Mouse (Mus musculus) hindbrain, embryonic 11.5 days (tissue): Measurements from ENCODE around the gene Jsrp1. TPM values are rescaled to one million over a fixed set of nuclear protein-coding genes. Genes with fewer than 3 reads are reported as not detected.

Experiments
- ATAC-seq: fragments of 200-750 bp; cut with Nextera tagmentation; 2 replicates; pipeline ENCODE4 v1.8.0; 2017; ENCODE audit warnings: mild to moderate bottlenecking, moderate TSS enrichment, moderate library complexity; ENCODE audit not compliant: low FRiP score
- DNase-seq: peaks from one replicate; pipeline ENCODE4 v3.0.0-alpha.2; 2015; ENCODE audit warnings: low spot score
- H3K27ac ChIP-seq: fragments of 300-500 bp; sonication (generic); 2 replicates; pipeline ENCODE4 v1.5.1; 2014; ENCODE audit warnings: mild to moderate bottlenecking, low read depth, low read length
- H3K27me3 ChIP-seq: fragments of 300-500 bp; sonication (generic); 2 replicates; pipeline ENCODE4 v1.6.1; 2014; ENCODE audit warnings: mild to moderate bottlenecking, low read length, moderate library complexity, mixed read lengths; ENCODE audit not compliant: control insufficient read depth, insufficient read depth
- H3K36me3 ChIP-seq: fragments of 300-500 bp; sonication (generic); 2 replicates; pipeline ENCODE4 v1.6.1; 2014; ENCODE audit warnings: mild to moderate bottlenecking, low read length, moderate library complexity, mixed read lengths; ENCODE audit not compliant: control insufficient read depth, insufficient read depth
- H3K4me1 ChIP-seq: fragments of 300-500 bp; sonication (generic); replicated peaks from 2 replicates; pipeline ENCODE4 v1.6.1; 2014; ENCODE audit warnings: low read length, mixed read lengths; ENCODE audit not compliant: control insufficient read depth, insufficient read depth
- H3K4me2 ChIP-seq: fragments of 300-500 bp; sonication (generic); replicated peaks from 2 replicates; pipeline ENCODE4 v1.6.1; 2014; ENCODE audit warnings: mild to moderate bottlenecking, low read depth, low read length
- H3K4me3 ChIP-seq: fragments of 300-500 bp; sonication (generic); 2 replicates; pipeline ENCODE4 v1.5.1; 2014; ENCODE audit warnings: low read depth, low read length
- H3K9ac ChIP-seq: fragments of 300-500 bp; sonication (generic); 2 replicates; pipeline ENCODE4 v1.6.1; 2014; ENCODE audit warnings: low read depth, low read length
- H3K9me3 ChIP-seq: fragments of 300-500 bp; sonication (generic); 2 replicates; pipeline ENCODE4 v1.6.1; 2016; ENCODE audit warnings: low read length; ENCODE audit not compliant: control insufficient read depth
- whole genome bisulfite sequencing: fragments of 180-500 bp; shearing (Covaris S2); extraction: QIAGEN DNeasy Blood & Tissue Kit; methylation state at CpG from one replicate; pipeline ENCODE4 v1.1.7; 2014; 5-methylcytosine and 5-hydroxymethylcytosine counted together
- polyA plus RNA-seq: library from polyadenylated mRNA; unstranded; fragments of >200 nt; fragmentation: Nextera tagmentation; extraction: Ambion mirVana; gene quantifications from 2 replicates; pipeline ENCODE4 v1.2.1, GENCODE M21; 2014

Gene Jsrp1
- 0.36 and 0.61 TPM in 2 replicates for polyA plus RNA-seq

GRCm38 (mm10) chr10:80813366-80813765 lies at the start of gene Jsrp1:
Gene Jsrp1, minus strand, starts transcription at chr10:80813498.
- H3K27me3 ChIP-seq, result peaks cover 16% of the 10 kb centered on the region
- no peak within 1 kb of the TSS for H3K27ac ChIP-seq
- no peaks in the 10 kb centered on the region for H3K9me3 ChIP-seq
- WGBS, result 53% methylated on average over 4 of the region's 4 CpGs
- H3K9ac ChIP-seq, result no peak within 1 kb of the TSS
- no peaks in the 10 kb centered on the region for H3K36me3 ChIP-seq
- ATAC-seq (no peak), DNase-seq (no peak)
- H3K4me1 ChIP-seq, result peaks cover 12% of the 10 kb centered on the region
- H3K4me2 ChIP-seq, result no peak within 1 kb of the TSS
- H3K4me3 ChIP-seq, result no peak within 1 kb of the TSS; the same call in 1 of the 2 replicates

DNA sequence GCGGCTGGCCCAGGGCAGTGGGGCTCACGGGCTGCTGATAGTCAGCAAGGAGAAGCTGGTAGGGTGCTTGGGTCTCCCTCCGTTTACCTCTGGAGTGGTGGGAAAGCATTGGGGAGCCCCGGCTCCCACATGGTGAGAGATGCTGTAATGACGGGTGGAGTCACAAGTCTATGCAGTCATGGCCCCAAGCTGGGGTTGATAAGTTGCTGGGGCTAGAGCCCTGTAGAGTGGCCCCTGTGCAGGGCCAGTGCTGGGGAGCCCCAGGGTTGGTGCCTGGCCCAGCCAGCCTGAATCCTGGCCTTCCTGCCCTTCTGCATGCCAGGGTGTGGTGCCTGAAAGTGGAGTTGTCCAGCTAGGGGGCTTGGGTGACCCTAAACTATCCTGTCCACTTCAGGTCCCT lies 49.0 kb upstream of the Jsrp1 start:
- ATAC-seq, result no peak
- 92% methylated on average over 5 of the region's 5 CpGs for WGBS
- H3K4me3 ChIP-seq, result no peak overlapping the region
- no peaks in the 10 kb centered on the region for H3K4me1 ChIP-seq
- no peak overlapping the region for H3K27ac ChIP-seq
- H3K9me3 ChIP-seq, result no peaks in the 10 kb centered on the region
- no peak overlapping the region for H3K9ac ChIP-seq
- DNase-seq, result no peak
- no peaks in the 10 kb centered on the region for H3K27me3 ChIP-seq
- no peak overlapping the region for H3K4me2 ChIP-seq
- H3K36me3 ChIP-seq, result 0 out of 2 replicates have a peak, but pooled peaks cover 4% of the 10 kb centered on the region

DNA sequence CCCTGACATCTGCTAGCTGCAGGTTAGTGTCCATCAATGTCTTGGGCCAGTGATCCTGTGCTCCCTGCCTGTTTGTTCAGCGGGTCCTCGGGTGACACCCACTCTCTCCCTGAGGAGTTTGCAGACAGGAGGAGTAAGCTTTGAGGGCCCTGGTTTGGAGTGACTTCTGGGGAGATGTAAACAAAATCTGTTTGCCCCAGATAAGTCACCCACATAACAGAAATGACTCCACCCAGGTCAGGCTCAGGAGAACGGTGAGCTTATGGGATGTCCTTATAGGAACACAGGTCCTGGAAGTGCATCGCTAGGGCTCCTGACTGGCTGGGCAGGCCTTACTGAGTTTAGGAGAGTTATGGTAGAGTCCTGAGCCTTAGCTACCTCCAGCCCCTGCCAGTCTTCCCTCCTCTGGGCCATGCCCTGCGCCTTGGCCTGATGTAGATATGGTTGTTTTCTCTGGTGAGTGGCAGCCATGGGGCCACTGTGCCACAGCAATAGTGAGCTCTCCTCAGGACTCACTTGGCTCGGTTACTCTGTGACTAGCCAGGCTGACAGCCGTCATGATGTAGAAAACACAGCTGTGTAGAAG lies 45.1 kb upstream of the Jsrp1 start:
- H3K4me2 ChIP-seq, result no peak overlapping the region
- H3K27me3 ChIP-seq, result no peaks in the 10 kb centered on the region
- H3K36me3 ChIP-seq, result 0 out of 2 replicates have a peak, but pooled peaks cover 4% of the 10 kb centered on the region
- H3K27ac ChIP-seq, result no peak overlapping the region
- no peaks in the 10 kb centered on the region for H3K9me3 ChIP-seq
- H3K4me1 ChIP-seq, result peaks cover 6% of the 10 kb centered on the region; the same call in 1 of the 2 replicates
- ATAC-seq (no peak), DNase-seq (no peak)
- WGBS, result 82% methylated on average over 7 of the region's 7 CpGs
- no peak overlapping the region for H3K9ac ChIP-seq
- H3K4me3 ChIP-seq, result no peak overlapping the region

DNA sequence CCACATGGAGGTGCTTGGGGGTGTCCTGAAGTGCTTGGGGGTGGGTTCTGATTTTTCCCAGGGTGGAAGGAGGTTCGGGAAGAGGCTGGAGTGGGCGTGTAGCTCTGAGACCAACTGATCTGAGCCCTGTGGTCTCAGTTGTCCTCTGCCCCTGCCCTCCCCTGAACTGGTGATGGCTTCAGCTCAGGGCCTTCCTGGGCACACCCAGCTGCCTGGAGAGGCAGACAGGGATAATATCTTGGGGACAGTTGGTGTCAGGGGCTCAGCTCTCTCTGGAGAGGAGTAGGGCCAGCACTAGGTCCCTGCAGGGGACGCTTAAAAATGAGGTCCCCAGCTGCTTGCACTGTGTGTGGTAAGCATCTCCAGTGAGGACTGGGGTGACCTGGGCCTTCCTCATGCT lies 44.5 kb upstream of the Jsrp1 start:
- Histone ChIP-seq H3K27ac (no peak overlapping the region; the same call in 1 of the 2 replicates), H3K9ac (peak overlapping the region; percentile 37; the same call in 1 of the 2 replicates), H3K4me2 (no peak overlapping the region), H3K4me3 (peak overlapping the region; percentile 6; the same call in 1 of the 2 replicates), H3K27me3 (no peaks in the 10 kb centered on the region), H3K9me3 (no peaks in the 10 kb centered on the region), H3K36me3 (0 out of 2 replicates have a peak, but pooled peaks cover 1% of the 10 kb centered on the region), H3K4me1 (peaks cover 6% of the 10 kb centered on the region; the same call in 1 of the 2 replicates)
- ATAC-seq (no peak), DNase-seq (no peak)
- WGBS, result 68% methylated on average over 3 of the region's 3 CpGs

DNA sequence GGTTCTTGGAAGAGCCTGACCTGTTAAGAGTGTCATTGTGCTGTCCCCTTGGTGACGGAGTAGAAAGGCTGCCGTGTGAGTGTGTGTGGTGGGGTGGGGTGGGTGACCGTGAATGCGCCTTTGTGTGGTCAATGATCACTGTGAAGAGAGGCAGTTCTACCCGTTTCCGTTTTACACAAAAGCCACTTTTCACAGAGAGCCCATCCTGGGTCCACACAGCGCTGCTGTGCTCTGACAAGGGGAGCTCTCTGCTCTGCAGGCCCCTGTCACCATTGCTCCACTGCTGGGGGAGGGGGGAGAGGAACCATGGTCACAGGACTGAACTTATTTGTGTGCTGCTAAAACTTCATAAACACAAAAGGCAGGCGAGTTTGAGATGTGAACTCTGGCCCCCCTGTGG lies 44.1 kb upstream of the Jsrp1 start:
- Histone ChIP-seq H3K4me1 (peaks cover 6% of the 10 kb centered on the region; the same call in 1 of the 2 replicates), H3K9me3 (no peaks in the 10 kb centered on the region), H3K36me3 (no peaks in the 10 kb centered on the region), H3K27ac (no peak overlapping the region; the same call in 1 of the 2 replicates), H3K4me2 (no peak overlapping the region), H3K9ac (peak overlapping the region; percentile 37; the same call in 1 of the 2 replicates), H3K27me3 (no peaks in the 10 kb centered on the region), H3K4me3 (peak overlapping the region; percentile 6; the same call in 1 of the 2 replicates)
- WGBS, result 44% methylated on average over 8 of the region's 8 CpGs
- ATAC-seq (no peak), DNase-seq (no peak)

DNA sequence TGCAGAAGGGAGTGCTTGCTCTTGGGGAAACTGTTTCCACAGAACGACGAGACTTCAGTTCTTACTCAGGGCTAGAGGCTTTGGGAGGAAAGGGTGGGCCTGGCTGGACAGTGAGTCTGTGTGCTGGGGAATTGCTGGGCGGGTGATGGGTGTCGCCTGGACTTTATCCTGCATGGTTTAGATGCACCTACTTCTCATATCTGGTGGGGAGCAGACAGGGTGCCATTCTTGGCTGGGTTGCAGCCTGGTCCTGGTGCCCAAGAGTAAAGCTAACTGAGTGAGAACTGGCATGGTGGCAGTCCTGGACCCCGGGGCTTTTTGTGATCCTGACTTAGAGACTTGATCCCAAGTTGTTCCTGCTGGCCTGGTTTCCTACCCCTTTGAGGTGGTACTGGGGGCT lies 43.6 kb upstream of the Jsrp1 start:
- Histone ChIP-seq H3K36me3 (no peaks in the 10 kb centered on the region), H3K4me2 (no peak overlapping the region), H3K27me3 (no peaks in the 10 kb centered on the region), H3K4me3 (no peak overlapping the region; the same call in 1 of the 2 replicates), H3K27ac (no peak overlapping the region), H3K4me1 (peaks cover 6% of the 10 kb centered on the region; the same call in 1 of the 2 replicates), H3K9ac (no peak overlapping the region; the same call in 1 of the 2 replicates), H3K9me3 (no peaks in the 10 kb centered on the region)
- DNase-seq, result no peak
- 80% methylated on average over 5 of the region's 5 CpGs for WGBS
- no peak for ATAC-seq

GRCm38 (mm10) chr10:80856267-80856666 lies 43.0 kb upstream of the Jsrp1 start:
- Histone ChIP-seq H3K4me2 (peak overlapping the region; percentile 98; the same call in 1 of the 2 replicates), H3K4me3 (0 out of 2 replicates have a peak overlapping the region, but pooled peaks have one; percentile 4), H3K9me3 (no peaks in the 10 kb centered on the region), H3K4me1 (peaks cover 6% of the 10 kb centered on the region; the same call in 1 of the 2 replicates), H3K9ac (no peak overlapping the region), H3K27ac (no peak overlapping the region), H3K36me3 (no peaks in the 10 kb centered on the region), H3K27me3 (no peaks in the 10 kb centered on the region)
- 73% methylated on average over 3 of the region's 3 CpGs for WGBS
- DNase-seq (no peak), ATAC-seq (no peak)

GRCm38 (mm10) chr10:80855749-80856073 lies 42.4 kb upstream of the Jsrp1 start:
- ATAC-seq (no peak), DNase-seq (peak; percentile 21)
- Histone ChIP-seq H3K27ac (no peak overlapping the region), H3K9me3 (no peaks in the 10 kb centered on the region), H3K4me3 (peak overlapping the region; percentile 92), H3K36me3 (no peaks in the 10 kb centered on the region), H3K9ac (peak overlapping the region; percentile 90), H3K27me3 (no peaks in the 10 kb centered on the region), H3K4me2 (peak overlapping the region; percentile 98), H3K4me1 (peaks cover 6% of the 10 kb centered on the region; the same call in 1 of the 2 replicates)
- WGBS, result 22% methylated on average over 11 of the region's 11 CpGs
